Mouse (Mus musculus): ENCODE data around the gene Col18a1. TPM values are rescaled to one million over a fixed set of nuclear protein-coding genes. Genes with fewer than 3 reads are reported as not detected.
A peak's percentile ranks its signal among the peaks of the same experiment; 100 is the strongest.

The Col18a1 gene
- polyA plus RNA-seq, 1 experiment from 2014 or later, result 147 TPM

- no peak for DNase-seq (ENCODE audit: extremely low spot score, low spot score)
- H3K4me1 ChIP-seq, result no peaks in the 10 kb centered on the region
- no peak overlapping the region for H3K27ac ChIP-seq
- H3K4me3 ChIP-seq, result no peak overlapping the region
- WGBS, result 89% methylated on average over 3 of the region's 3 CpGs
- H3K27me3 ChIP-seq (ENCODE audit: poor library complexity, severe bottlenecking), result no peaks in the 10 kb centered on the region
- peaks cover 85% of the 10 kb centered on the region for H3K36me3 ChIP-seq (replicated peaks)
- no peaks in the 10 kb centered on the region for H3K9me3 ChIP-seq
Observed at GRCm38 (mm10) chr10:77064239-77064638, 102.1 kb downstream of the Col18a1 start.

DNA sequence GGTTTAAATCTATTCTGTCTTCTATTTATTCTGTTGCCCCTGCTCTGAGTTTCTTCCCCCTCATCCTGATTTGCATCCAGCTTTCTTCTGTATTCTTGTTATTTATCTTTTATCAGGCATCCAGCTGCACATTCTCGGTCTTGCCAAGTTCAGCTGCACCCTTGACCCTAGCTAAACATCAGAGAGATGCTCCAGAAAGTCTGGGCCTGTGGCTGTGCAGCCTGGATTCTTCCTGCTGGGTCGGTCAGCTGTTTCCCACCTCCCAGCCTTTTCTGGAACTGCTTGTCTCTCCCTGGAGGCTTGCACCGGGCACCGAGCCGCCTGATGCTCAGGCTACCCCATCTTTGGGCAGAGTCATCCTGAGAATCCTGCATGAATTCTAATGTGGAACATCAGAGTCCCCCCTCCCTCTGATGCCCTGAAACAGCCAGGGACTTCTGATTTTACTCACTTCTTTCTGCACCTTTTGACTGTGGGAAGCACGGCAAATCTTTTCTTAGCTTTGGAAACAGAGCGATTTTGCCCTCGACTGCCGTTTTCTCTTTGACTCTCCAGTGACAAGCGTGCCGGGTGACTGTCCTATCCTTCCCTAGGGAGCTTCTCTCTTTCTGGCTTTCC, 103.8 kb downstream of the Col18a1 start:
- peaks cover 83% of the 10 kb centered on the region for H3K36me3 ChIP-seq (replicated peaks)
- no peaks in the 10 kb centered on the region for H3K27me3 ChIP-seq (ENCODE audit: poor library complexity, severe bottlenecking)
- no peak for DNase-seq (ENCODE audit: extremely low spot score, low spot score)
- no peak overlapping the region for H3K27ac ChIP-seq
- no peaks in the 10 kb centered on the region for H3K9me3 ChIP-seq
- 93% methylated on average over 11 of the region's 11 CpGs for WGBS
- no peaks in the 10 kb centered on the region for H3K4me1 ChIP-seq
- no peak overlapping the region for H3K4me3 ChIP-seq

DNA sequence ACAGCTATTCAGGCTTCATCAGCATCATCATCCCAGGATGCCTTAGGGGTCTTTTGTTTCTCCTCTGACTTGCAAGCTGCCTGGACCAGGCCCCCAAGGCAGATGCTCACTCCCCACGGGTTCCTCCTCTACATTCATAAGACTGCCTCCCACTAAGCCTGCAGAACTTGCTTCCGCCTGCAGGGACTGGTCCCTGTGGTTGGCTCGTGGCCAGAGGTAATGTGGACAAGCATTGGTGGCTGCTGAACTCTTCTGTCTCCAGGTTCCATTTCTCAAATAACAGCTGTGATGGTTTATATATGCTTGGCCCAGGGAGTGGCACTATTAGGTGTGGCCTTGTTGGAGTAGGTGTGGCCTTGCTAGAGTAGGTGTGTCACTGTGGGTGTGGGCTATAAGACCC, 104.9 kb downstream of the Col18a1 start:
- no peak overlapping the region for H3K27ac ChIP-seq
- H3K4me3 ChIP-seq, result no peak overlapping the region
- no peaks in the 10 kb centered on the region for H3K27me3 ChIP-seq (ENCODE audit: poor library complexity, severe bottlenecking)
- WGBS, result 86% methylated on average over 3 of the region's 3 CpGs
- DNase-seq (ENCODE audit: extremely low spot score, low spot score), result no peak
- H3K36me3 ChIP-seq (replicated peaks), result peaks cover 83% of the 10 kb centered on the region
- no peaks in the 10 kb centered on the region for H3K9me3 ChIP-seq
- H3K4me1 ChIP-seq, result no peaks in the 10 kb centered on the region

DNA sequence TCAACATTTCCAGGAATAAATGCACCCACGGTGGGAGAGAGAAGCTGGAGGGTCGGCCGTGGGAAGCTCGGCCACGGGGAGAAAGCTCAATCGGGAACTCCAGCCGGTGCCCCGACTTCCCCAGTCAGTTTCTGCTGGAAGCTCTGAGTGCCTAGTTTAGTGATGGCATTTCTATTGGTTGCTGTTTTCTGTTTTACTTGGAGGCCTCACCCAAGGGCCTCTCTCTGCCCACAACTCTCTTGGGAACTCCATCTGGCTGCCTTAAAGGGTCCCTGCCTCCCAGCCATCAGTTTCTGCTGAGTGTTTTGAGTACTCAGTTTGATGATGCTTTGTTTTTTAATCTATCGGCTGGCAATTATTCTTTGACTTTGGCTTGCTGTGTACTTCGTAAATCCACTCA, 109.6 kb downstream of the Col18a1 start:
- peaks cover 6% of the 10 kb centered on the region for H3K4me1 ChIP-seq
- H3K27me3 ChIP-seq (ENCODE audit: poor library complexity, severe bottlenecking), result no peaks in the 10 kb centered on the region
- peaks cover 91% of the 10 kb centered on the region for H3K36me3 ChIP-seq (replicated peaks)
- no peaks in the 10 kb centered on the region for H3K9me3 ChIP-seq
- no peak for DNase-seq (ENCODE audit: extremely low spot score, low spot score)
- H3K27ac ChIP-seq, result no peak overlapping the region
- no peak overlapping the region for H3K4me3 ChIP-seq
- 84% methylated on average over 10 of the region's 10 CpGs for WGBS

GRCm38 (mm10) chr10:77048606-77049005, 117.7 kb downstream of the Col18a1 start:
- Histone ChIP-seq H3K9me3 (no peaks in the 10 kb centered on the region), H3K27ac (no peak overlapping the region), H3K4me3 (no peak overlapping the region), H3K4me1 (peaks cover 6% of the 10 kb centered on the region), H3K27me3 (ENCODE audit: poor library complexity, severe bottlenecking) (no peaks in the 10 kb centered on the region), H3K36me3 (replicated peaks) (peaks cover 98% of the 10 kb centered on the region)
- WGBS, result 93% methylated on average over 3 of the region's 3 CpGs
- DNase-seq (ENCODE audit: extremely low spot score, low spot score), result no peak

DNA sequence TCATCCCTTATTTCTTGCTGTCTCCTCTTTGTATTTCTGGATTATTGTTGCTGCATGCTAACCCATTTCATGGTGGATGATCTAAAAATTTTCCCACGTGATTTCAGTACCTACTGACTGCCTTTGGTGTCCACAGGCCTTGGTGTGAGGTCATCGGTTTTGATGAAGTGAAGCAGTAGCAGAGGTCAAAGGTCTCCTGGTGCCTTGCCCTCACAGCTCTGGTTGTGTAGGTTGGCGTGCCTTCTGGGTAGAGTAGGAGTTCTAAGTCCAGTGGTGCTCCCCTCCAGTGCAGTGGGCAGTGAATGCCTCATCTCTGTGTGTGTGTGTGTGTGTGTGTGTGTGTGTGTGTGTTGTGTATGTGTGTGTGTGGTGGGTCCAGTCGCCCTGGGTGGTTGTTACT, 118.2 kb downstream of the Col18a1 start:
- peaks cover 6% of the 10 kb centered on the region for H3K4me1 ChIP-seq
- H3K9me3 ChIP-seq, result no peaks in the 10 kb centered on the region
- no peaks in the 10 kb centered on the region for H3K27me3 ChIP-seq (ENCODE audit: poor library complexity, severe bottlenecking)
- H3K4me3 ChIP-seq, result no peak overlapping the region
- no peak overlapping the region for H3K27ac ChIP-seq
- no peak for DNase-seq (ENCODE audit: extremely low spot score, low spot score)
- H3K36me3 ChIP-seq (replicated peaks), result peaks cover 98% of the 10 kb centered on the region
- WGBS, result 86% methylated on average over 4 of the region's 4 CpGs

GRCm38 (mm10) chr10:77038579-77039174, 127.7 kb downstream of the Col18a1 start:
- Histone ChIP-seq H3K9me3 (no peaks in the 10 kb centered on the region), H3K4me1 (peaks cover 21% of the 10 kb centered on the region), H3K27me3 (ENCODE audit: poor library complexity, severe bottlenecking) (no peaks in the 10 kb centered on the region), H3K4me3 (no peak overlapping the region), H3K27ac (no peak overlapping the region), H3K36me3 (replicated peaks) (peaks cover 74% of the 10 kb centered on the region)
- WGBS, result 81% methylated on average over 8 of the region's 8 CpGs
- DNase-seq (ENCODE audit: extremely low spot score, low spot score), result no peak

DNA sequence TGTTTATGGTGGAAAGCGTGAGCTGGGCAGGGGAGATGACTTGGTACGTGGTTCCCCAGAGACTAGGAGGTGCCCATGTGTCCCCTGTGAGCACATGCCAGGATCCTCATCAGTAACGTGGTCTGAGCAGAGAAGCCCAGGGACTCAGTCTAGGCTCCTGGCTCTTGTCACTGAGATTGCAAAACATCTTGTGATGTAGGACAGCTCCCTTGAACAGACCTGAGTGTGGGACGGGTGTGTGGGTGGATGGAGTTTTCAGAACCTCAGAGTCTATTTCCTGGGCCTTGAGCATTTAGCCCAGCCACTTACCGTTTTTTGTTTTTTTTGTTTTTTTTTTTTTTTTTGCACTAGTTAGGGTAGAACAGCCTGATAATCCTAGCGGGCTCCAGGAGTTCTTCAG, 130.9 kb downstream of the Col18a1 start:
- no peak overlapping the region for H3K27ac ChIP-seq
- peaks cover 35% of the 10 kb centered on the region for H3K4me1 ChIP-seq
- no peaks in the 10 kb centered on the region for H3K9me3 ChIP-seq
- H3K4me3 ChIP-seq, result no peak overlapping the region
- no peak for DNase-seq (ENCODE audit: extremely low spot score, low spot score)
- H3K27me3 ChIP-seq (ENCODE audit: poor library complexity, severe bottlenecking), result peaks cover 18% of the 10 kb centered on the region
- H3K36me3 ChIP-seq (replicated peaks), result peaks cover 42% of the 10 kb centered on the region
- 93% methylated on average over 6 of the region's 6 CpGs for WGBS

DNA sequence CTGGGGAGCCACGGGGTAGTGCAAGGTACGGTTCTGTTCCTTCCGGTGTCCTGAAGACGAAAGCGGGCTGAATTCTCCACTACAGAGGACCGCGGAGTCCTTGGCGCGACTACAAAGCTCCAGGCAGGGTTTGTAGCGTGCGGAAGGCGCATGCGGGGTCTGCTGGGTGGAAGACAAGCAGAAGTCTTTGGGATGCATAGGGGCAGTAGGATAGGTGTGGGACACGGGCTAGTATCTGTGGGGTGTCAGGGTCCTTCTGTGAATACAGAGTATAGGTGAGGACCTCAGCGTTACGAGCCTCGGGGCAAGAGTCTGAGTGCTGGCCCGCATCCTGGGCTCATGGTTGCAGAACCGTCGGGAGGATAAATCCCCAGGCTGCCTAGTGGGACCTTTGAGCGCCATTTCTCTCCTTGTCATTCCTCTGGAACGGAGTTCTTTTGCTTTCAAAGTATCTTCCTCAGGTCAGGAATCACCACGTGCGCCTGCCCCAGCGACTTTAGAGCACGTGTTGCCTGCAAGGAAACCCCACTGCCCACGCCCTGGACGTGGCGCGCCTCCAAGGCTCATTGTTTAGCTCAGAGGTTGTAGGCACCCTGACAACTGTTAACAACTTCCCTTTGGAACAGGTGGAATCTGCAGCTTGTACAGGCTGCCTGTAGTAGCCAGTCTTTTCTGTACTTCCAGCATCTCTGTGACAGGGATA, 132.9 kb downstream of the Col18a1 start:
- Histone ChIP-seq H3K27me3 (ENCODE audit: poor library complexity, severe bottlenecking) (peaks cover 25% of the 10 kb centered on the region), H3K4me3 (peak overlapping the region; percentile 83), H3K4me1 (peaks cover 35% of the 10 kb centered on the region), H3K27ac (peak overlapping the region; percentile 90), H3K36me3 (replicated peaks) (peaks cover 22% of the 10 kb centered on the region), H3K9me3 (no peaks in the 10 kb centered on the region)
- 1% methylated on average over 30 of the region's 30 CpGs for WGBS
- peak; percentile 32 for DNase-seq (ENCODE audit: extremely low spot score, low spot score)

DNA sequence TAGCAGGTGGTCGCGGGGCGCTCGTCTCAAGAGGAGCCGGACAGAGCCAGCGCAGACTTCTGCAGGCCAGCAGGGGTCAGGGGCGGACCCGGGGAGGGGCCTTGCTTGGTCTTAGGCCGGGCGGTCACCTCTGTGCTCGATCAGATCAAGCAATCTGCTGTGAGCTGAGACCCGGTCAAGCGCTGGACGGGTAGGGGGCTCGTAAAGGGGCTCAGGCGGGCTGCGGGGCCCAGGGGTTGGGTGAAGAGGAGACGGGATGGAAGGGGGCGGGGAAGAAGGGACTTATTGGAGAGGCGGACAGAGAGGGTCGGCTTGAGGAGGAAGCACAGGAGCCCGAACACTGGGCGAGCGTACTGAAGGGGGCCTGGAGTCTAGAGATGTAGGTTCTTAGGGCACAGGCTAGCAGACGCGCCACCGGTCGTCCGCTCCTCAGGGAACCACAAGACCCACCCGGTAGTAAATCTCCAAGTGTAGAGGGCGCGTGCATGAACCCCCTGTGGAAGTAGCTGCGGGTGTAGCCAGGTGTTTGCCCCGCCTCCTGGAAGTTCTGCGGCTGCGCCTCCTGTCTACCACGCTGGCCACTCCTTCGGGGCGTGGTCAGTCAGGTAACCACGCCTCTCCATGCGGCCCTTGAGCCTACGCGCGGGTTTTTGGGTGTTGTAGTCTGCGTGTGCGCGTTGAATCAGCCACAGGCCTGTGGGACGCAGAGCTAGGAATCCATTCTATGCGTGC, 133.6 kb downstream of the Col18a1 start:
- H3K27me3 ChIP-seq (ENCODE audit: poor library complexity, severe bottlenecking), result peaks cover 25% of the 10 kb centered on the region
- peak overlapping the region; percentile 90 for H3K27ac ChIP-seq
- peaks cover 35% of the 10 kb centered on the region for H3K4me1 ChIP-seq
- peak overlapping the region; percentile 83 for H3K4me3 ChIP-seq
- no peaks in the 10 kb centered on the region for H3K9me3 ChIP-seq
- peaks cover 15% of the 10 kb centered on the region for H3K36me3 ChIP-seq (replicated peaks)
- peak; percentile 93 for DNase-seq (ENCODE audit: extremely low spot score, low spot score)
- under 1% methylated on average over 49 of the region's 49 CpGs for WGBS

DNA sequence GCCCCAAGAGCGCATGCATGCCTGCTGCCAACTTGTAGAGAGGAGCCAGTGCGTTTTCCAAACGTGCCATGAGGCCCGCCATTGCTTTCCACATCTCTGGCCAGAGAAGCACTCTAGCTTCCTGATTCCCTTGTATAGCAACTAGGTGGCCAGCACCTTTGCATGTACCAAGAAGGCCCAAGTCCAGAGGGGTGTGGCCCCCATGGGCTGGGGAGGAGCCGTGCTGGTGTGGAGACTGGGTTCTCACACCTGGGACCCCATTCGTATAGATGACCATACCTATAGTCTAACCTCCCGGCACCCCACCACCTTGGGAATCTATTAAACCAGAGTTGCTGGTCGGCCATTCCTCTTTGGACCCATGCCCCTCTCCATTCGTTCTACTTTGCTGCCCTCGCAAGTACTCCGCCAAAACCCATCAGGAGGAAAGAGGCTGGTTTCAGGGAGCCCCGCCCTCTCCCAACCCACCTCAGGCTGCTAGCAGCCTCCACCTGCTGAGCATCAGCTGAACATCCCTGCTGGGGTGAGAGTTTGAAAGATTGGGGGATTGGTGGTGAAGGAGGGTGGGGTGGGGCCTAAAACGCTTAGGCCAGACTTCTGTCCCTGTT, 134.5 kb downstream of the Col18a1 start, which contains the start of gene Slc19a1:
Slc19a1 (plus strand) TSS at position 474 of the 608 bp plus-strand sequence.
- no peak for DNase-seq (ENCODE audit: extremely low spot score, low spot score)
- H3K4me1 ChIP-seq, result peaks cover 35% of the 10 kb centered on the region
- H3K9me3 ChIP-seq, result no peaks in the 10 kb centered on the region
- peak within 1 kb of the TSS; percentile 90 for H3K27ac ChIP-seq
- WGBS, result 36% methylated on average over 13 of the region's 13 CpGs
- H3K4me3 ChIP-seq, result peak within 1 kb of the TSS; percentile 83
- peaks cover 25% of the 10 kb centered on the region for H3K27me3 ChIP-seq (ENCODE audit: poor library complexity, severe bottlenecking)
- H3K36me3 ChIP-seq (replicated peaks), result peaks cover 6% of the 10 kb centered on the region

GRCm38 (mm10) chr10:77030666-77031065, 135.7 kb downstream of the Col18a1 start:
- H3K27ac ChIP-seq, result no peak overlapping the region
- H3K9me3 ChIP-seq, result no peaks in the 10 kb centered on the region
- no peak overlapping the region for H3K4me3 ChIP-seq
- WGBS, result 92% methylated on average over 5 of the region's 5 CpGs
- H3K36me3 ChIP-seq (replicated peaks), result no peaks in the 10 kb centered on the region
- peaks cover 31% of the 10 kb centered on the region for H3K4me1 ChIP-seq
- peaks cover 25% of the 10 kb centered on the region for H3K27me3 ChIP-seq (ENCODE audit: poor library complexity, severe bottlenecking)
- no peak for DNase-seq (ENCODE audit: extremely low spot score, low spot score)

Data from forebrain, embryonic 10.5 days (tissue).